ENCODE assay signal across 8 mouse cellular contexts in genomic region chr1:60565931-60566630, GRCm38 (mm10). TPM values are rescaled to one million over a fixed set of nuclear protein-coding genes. Genes with fewer than 3 reads are reported as not detected.
DNase-seq lines count a peak whose midpoint lies in the region; ATAC-seq and TF ChIP-seq lines count a peak whose summit lies in the region.

No protein-coding gene starts in this region.

- ATAC-seq in G1E (ENCODE audit: extremely low read depth, insufficient number of reproducible peaks, low FRiP score, poor library complexity, severe bottlenecking), result no peak
- ATAC-seq in forebrain, embryonic 13.5 days, result peak; percentile 80
- peak; percentile 80 for ATAC-seq in hindbrain, postnatal 0 days
- peak; percentile 72 for ATAC-seq in limb, embryonic 11.5 days (ENCODE audit: insufficient number of reproducible peaks, low FRiP score, low TSS enrichment, low read depth)
- peak; percentile 76 for ATAC-seq in midbrain, embryonic 14.5 days (ENCODE audit: low FRiP score, low TSS enrichment)

- peak overlapping the region; percentile 68 for H3K4me3 ChIP-seq in G1E (ENCODE audit: low read depth, low read length)
- peak overlapping the region; percentile 85 for H3K4me3 ChIP-seq in forebrain, embryonic 13.5 days
- peak overlapping the region; percentile 89 for H3K4me3 ChIP-seq in hindbrain, postnatal 0 days (ENCODE audit: low read length)
- peak overlapping the region; percentile 63 for H3K4me3 ChIP-seq in limb, embryonic 11.5 days (ENCODE audit: low read depth, low read length)
- H3K4me3 ChIP-seq in midbrain, embryonic 14.5 days (replicated peaks; ENCODE audit: low read depth, low read length), result peak overlapping the region; percentile 99

- H3K27ac ChIP-seq in forebrain, embryonic 13.5 days, result peak overlapping the region; percentile 95
- H3K27ac ChIP-seq in hindbrain, postnatal 0 days, result peak overlapping the region; percentile 97
- H3K27ac ChIP-seq in limb, embryonic 11.5 days (replicated peaks; ENCODE audit: low read depth, low read length), result peak overlapping the region; percentile 53
- H3K27ac ChIP-seq in midbrain, embryonic 14.5 days (replicated peaks; ENCODE audit: low read depth, low read length), result peak overlapping the region; percentile 98

- H3K4me1 ChIP-seq in G1E (ENCODE audit: insufficient read depth, low read depth, low read length), result peaks cover 10% of the 10 kb centered on the region
- H3K4me1 ChIP-seq in forebrain, embryonic 13.5 days, result peaks cover 16% of the 10 kb centered on the region; the same call in 1 of the 2 replicates
- H3K4me1 ChIP-seq in hindbrain, postnatal 0 days (ENCODE audit: insufficient read depth, low read length), result no peaks in the 10 kb centered on the region
- H3K4me1 ChIP-seq in limb, embryonic 11.5 days (ENCODE audit: control insufficient read depth, insufficient read depth, low read length), result no peaks in the 10 kb centered on the region
- H3K4me1 ChIP-seq in midbrain, embryonic 14.5 days (ENCODE audit: control insufficient read depth, insufficient read depth, low read length), result peaks cover 9% of the 10 kb centered on the region

- H3K36me3 ChIP-seq in G1E (replicated peaks), result no peaks in the 10 kb centered on the region
- peaks cover 11% of the 10 kb centered on the region for H3K36me3 ChIP-seq in forebrain, embryonic 13.5 days (ENCODE audit: poor library complexity, severe bottlenecking)
- H3K36me3 ChIP-seq in hindbrain, postnatal 0 days (ENCODE audit: insufficient read depth, low read length), result no peaks in the 10 kb centered on the region
- H3K36me3 ChIP-seq in limb, embryonic 11.5 days (ENCODE audit: control insufficient read depth, insufficient read depth, low read length), result no peaks in the 10 kb centered on the region
- peaks cover 5% of the 10 kb centered on the region; the same call in 1 of the 2 replicates for H3K36me3 ChIP-seq in midbrain, embryonic 14.5 days (ENCODE audit: control insufficient read depth, insufficient read depth, low read length)

- peak overlapping the region; percentile 90 for H3K9ac ChIP-seq in forebrain, embryonic 13.5 days
- peak overlapping the region; percentile 96 for H3K9ac ChIP-seq in hindbrain, postnatal 0 days (replicated peaks; ENCODE audit: low read length)
- peak overlapping the region; percentile 71 for H3K9ac ChIP-seq in limb, embryonic 11.5 days (ENCODE audit: low read length)
- H3K9ac ChIP-seq in midbrain, embryonic 14.5 days (replicated peaks; ENCODE audit: low read length), result peak overlapping the region; percentile 97

- DNase-seq in heart, adult 9 months (ENCODE audit: low spot score in 2 of 2), result peak; percentile 59 to 63
- no peak for DNase-seq in heart, postnatal 25 days (ENCODE audit: low spot score)
- peak; percentile 3 for DNase-seq in G1E (ENCODE audit: low spot score)
- DNase-seq in hindbrain, postnatal 0 days (ENCODE audit: low spot score), result peak; percentile 74
- no peak for DNase-seq in limb, embryonic 11.5 days (ENCODE audit: low spot score)
- peak; percentile 71 for DNase-seq in midbrain, embryonic 14.5 days
- peak; percentile 43 for DNase-seq in thymus, postnatal 14 days

- peak overlapping the region; percentile 79 for H3K4me2 ChIP-seq in forebrain, embryonic 13.5 days
- peak overlapping the region; percentile 83 for H3K4me2 ChIP-seq in hindbrain, postnatal 0 days (ENCODE audit: low read depth, low read length)
- H3K4me2 ChIP-seq in limb, embryonic 11.5 days (ENCODE audit: low read depth, severe bottlenecking), result peak overlapping the region; percentile 84
- H3K4me2 ChIP-seq in midbrain, embryonic 14.5 days (ENCODE audit: low read length), result peak overlapping the region; percentile 75

- WGBS in forebrain, embryonic 13.5 days, result under 1% methylated on average over 55 of the region's 56 CpGs
- under 1% methylated on average over 56 of the region's 56 CpGs for WGBS in hindbrain, postnatal 0 days
- under 1% methylated on average over 52 of the region's 56 CpGs for WGBS in limb, embryonic 11.5 days
- WGBS in midbrain, embryonic 14.5 days, result under 1% methylated on average over 54 of the region's 56 CpGs

- intact Hi-C loops in heart, postnatal 25 days (cut with DNase I), result loop anchor here (2.0 to 5.0 kb wide), 5 partner anchors 39 to 391 kb away; partner anchors contain the start of gene Cd28

- peaks cover 4% of the 10 kb centered on the region; the same call in 1 of the 2 replicates for H3K9me3 ChIP-seq in G1E (replicated peaks)
- H3K9me3 ChIP-seq in forebrain, embryonic 13.5 days (replicated peaks), result peaks cover 5% of the 10 kb centered on the region; the same call in 1 of the 2 replicates
- H3K9me3 ChIP-seq in hindbrain, postnatal 0 days (ENCODE audit: low read length), result no peaks in the 10 kb centered on the region
- H3K9me3 ChIP-seq in limb, embryonic 11.5 days (ENCODE audit: control insufficient read depth, low read length), result no peaks in the 10 kb centered on the region
- H3K9me3 ChIP-seq in midbrain, embryonic 14.5 days (ENCODE audit: control insufficient read depth, low read length), result peaks cover 4% of the 10 kb centered on the region; the same call in 1 of the 2 replicates

- peaks cover 30% of the 10 kb centered on the region for H3K27me3 ChIP-seq in G1E (ENCODE audit: insufficient read depth, low read length)
- H3K27me3 ChIP-seq in forebrain, embryonic 13.5 days, result no peaks in the 10 kb centered on the region
- H3K27me3 ChIP-seq in hindbrain, postnatal 0 days (ENCODE audit: insufficient read depth, low read length), result no peaks in the 10 kb centered on the region
- no peaks in the 10 kb centered on the region for H3K27me3 ChIP-seq in limb, embryonic 11.5 days (ENCODE audit: control insufficient read depth, insufficient read depth, low read length)
- no peaks in the 10 kb centered on the region for H3K27me3 ChIP-seq in midbrain, embryonic 14.5 days (ENCODE audit: control insufficient read depth, insufficient read depth, low read length)

- no peak for TF ChIP-seq CTCF in G1E (IDR thresholded peaks at IDR 0.05; ENCODE audit: low read depth, low read length)
- TF ChIP-seq CTCF in hindbrain, postnatal 0 days (IDR thresholded peaks at IDR 0.05; ENCODE audit: low read depth), result no peak

RNA-seq across cellular contexts. Expression of gene Raph1, which starts 0.8 kb away (rescaled TPM):
- total RNA-seq in heart, postnatal 25 days (2021), result 100 to 1,000 TPM; 114 to 132 TPM
- total RNA-seq in G1E (2014; fragmentation: Nextera tagmentation), result 0.19 TPM in 1 of 2 replicates, not detected in the other
- 0.23 and 0.49 TPM in 2 replicates for total RNA-seq in G1E (2017)
- polyA plus RNA-seq in G1E (2012), result 0.01 TPM in 1 of 2 replicates, not detected in the other
- polyA plus RNA-seq in forebrain, embryonic 13.5 days (2015; fragmentation: Nextera tagmentation; extraction: Ambion mirVana), result 20.7 and 22.7 TPM in 2 replicates
- 30.2 and 31.0 TPM in 2 replicates for total RNA-seq in hindbrain, postnatal 0 days (2014; rRNA removed)
- polyA plus RNA-seq in hindbrain, postnatal 0 days (2015; fragmentation: Nextera tagmentation; extraction: Ambion mirVana), result 18.1 and 18.7 TPM in 2 replicates
- 19.0 and 20.7 TPM in 2 replicates for polyA plus RNA-seq in limb, embryonic 11.5 days (2014; fragmentation: Nextera tagmentation; extraction: Ambion mirVana)
- polyA plus RNA-seq in midbrain, embryonic 14.5 days (2014; fragmentation: Nextera tagmentation; extraction: Ambion mirVana), result 25.5 and 30.1 TPM in 2 replicates

Comparison
In these comparisons a context has a peak if more than half of its experiments do, and no peak if none do; other contexts are left out.
1. DNase-seq: peak in heart, adult 9 months (2 of 2), G1E (single experiment), hindbrain, postnatal 0 days (single experiment), midbrain, embryonic 14.5 days (single experiment) and thymus, postnatal 14 days (single experiment); none in heart, postnatal 25 days (single experiment) and limb, embryonic 11.5 days (single experiment).
2. RNA of gene Raph1, which starts 0.8 kb away (polyA plus RNA-seq): 25.5 to 30.1 TPM in midbrain, embryonic 14.5 days, 20.7 to 22.7 TPM in forebrain, embryonic 13.5 days, 19.0 to 20.7 TPM in limb, embryonic 11.5 days and 18.1 to 18.7 TPM in hindbrain, postnatal 0 days; 0.01 TPM in G1E; every median in the first group is over 10 times any median in the second.
3. Peak in every context shown above with its lines, with median percentiles within 50 percentile points of each other: H3K4me3 ChIP-seq, H3K27ac ChIP-seq, H3K4me2 ChIP-seq and H3K9ac ChIP-seq.